Mouse (Mus musculus) heart, postnatal 10 days (tissue): Measurements from ENCODE around the gene Arid5a. TPM values are rescaled to one million over a fixed set of nuclear protein-coding genes. Genes with fewer than 3 reads are reported as not detected.

Experiments
- DNase-seq, 2 experiments: peaks; one replicate each; pipeline ENCODE4 v3.0.0; 2021
- intact Hi-C: fragments of 180-260 bp; cut with DNase I; formaldehyde crosslinking; loops from one replicate; pipeline ENCODE4 v1.15.1; 2025
- total RNA-seq, 2 experiments: library from RNA; stranded (reverse); gene quantifications; 2 replicates each; pipeline ENCODE4 v1.2.3; 2021

Arid5a gene
- total RNA-seq, 2 experiments from 2014 or later: 13.8 to 15.2 TPM

DNA sequence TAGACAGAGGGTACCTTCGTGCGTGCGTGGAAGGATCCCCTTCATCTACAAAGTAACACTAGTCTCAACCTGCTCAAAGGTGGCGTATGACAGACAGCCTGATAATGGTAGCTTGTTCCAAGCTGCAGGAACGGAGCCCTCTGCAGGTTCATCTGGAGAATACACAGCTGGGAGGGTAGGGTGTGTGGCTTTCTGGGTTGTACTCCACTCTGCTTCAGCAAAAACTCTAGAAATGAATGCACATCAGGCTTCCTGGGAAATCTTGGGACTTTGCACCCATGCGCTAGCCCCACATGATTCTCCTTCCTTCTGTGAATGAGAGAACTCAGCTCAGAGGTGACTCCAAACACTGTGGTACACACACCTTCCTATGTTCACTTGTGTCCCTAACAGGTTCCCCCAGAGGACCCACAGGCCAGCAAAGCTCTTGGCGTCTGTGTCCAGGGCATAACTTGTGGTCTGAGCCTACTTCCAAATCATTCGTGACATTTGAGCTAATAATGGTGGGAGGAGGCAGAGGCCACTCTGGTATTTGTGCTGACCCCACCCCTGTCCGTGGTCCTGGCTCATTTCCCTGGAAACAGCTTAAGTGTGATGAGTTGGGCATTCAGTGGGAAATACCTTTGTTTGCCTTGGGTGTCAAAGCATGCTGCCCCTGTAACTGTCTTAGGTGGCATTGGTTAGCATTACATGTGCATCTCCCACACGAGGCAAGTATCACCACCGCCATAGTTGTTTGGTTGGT, 14.5 kb downstream of the Arid5a start:
- no peak for DNase-seq
- intact Hi-C loops: no loop called here

- intact Hi-C loops: loop anchor here (1.0 kb wide), 1 partner anchor 173 kb away; no protein-coding TSS in a partner anchor
- no peak for DNase-seq
Measured at GRCm38 (mm10) chr1:36323076-36323475, 15.5 kb downstream of the Arid5a start.

GRCm38 (mm10) chr1:36323746-36324448, 16.4 kb downstream of the Arid5a start:
- intact Hi-C loops: loop anchor here (1.0 kb wide), 1 partner anchor 172 kb away; no protein-coding TSS in a partner anchor
- peak; percentile 68 to 69 for DNase-seq

GRCm38 (mm10) chr1:36325900-36326321, 18.4 kb downstream of the Arid5a start:
- DNase-seq: no peak
- intact Hi-C loops: no loop called here

DNA sequence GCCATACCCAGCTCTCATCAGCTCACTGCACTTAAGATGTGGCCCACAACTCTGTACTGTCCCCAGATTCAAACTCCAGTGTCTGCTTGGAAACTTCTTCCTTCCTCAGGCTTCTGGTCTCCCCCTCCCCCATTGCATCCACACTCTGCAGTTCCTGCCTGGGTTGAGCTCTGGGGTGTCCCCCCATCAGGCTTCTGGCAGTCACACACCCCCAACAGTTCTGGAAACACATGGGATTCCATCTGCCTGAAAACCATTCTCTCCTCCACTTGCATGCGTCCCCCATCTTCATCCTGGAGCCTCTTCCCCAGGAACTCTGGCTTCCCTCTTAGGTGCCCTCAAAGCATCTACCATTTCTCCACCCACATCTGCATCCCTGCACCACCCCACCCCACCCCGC, 19.3 kb downstream of the Arid5a start:
- intact Hi-C loops: no loop called here
- DNase-seq: no peak

- intact Hi-C loops: no loop called here
- DNase-seq: no peak
Measured at GRCm38 (mm10) chr1:36331743-36332142, 24.2 kb downstream of the Arid5a start.

- no peak for DNase-seq
- intact Hi-C loops: no loop called here
Measured at GRCm38 (mm10) chr1:36332955-36333887, 25.7 kb downstream of the Arid5a start.

DNA sequence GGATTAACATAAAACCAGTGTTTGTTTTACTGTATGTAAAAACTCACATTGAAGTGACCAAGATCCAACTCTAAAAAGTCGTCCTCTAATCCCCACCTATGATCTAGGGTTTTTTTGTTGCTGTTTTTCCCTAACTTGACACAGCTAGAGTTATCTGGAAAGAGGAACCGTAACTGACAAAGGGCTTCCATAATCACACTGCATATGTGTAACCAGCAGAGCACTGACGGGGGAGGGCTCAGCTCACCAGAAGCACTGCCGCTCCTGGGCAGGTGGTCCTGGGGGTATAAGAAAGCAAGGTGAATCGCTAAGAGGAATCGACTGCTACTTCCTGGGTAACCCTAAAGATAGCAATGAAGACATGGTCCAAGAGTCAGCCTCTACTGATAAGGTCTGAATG, 35.0 kb downstream of the Arid5a start:
- no peak for DNase-seq
- intact Hi-C loops: no loop called here

DNA sequence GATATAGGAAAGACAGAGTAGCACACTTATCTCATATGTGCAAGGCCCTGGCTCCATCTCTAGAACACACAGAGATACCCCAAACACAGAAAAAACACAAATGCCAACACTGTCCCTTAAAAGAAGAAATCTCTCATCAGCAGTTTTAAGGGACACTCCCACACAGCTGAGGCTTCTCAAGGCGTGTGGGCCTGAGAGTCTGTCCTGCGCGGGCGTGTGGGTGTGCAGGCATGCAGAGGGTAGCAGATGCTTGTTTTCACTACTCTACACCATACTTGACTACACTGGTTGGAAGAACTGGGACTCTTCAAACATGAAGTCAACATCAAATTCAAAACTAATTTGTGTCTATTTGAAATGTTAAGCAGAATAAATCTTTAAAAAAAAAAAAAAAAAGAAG, 44.8 kb downstream of the Arid5a start:
- DNase-seq: no peak
- intact Hi-C loops: no loop called here

- intact Hi-C loops: no loop called here
- no peak for DNase-seq
Measured at GRCm38 (mm10) chr1:36356955-36357695, 49.6 kb downstream of the Arid5a start.

DNA sequence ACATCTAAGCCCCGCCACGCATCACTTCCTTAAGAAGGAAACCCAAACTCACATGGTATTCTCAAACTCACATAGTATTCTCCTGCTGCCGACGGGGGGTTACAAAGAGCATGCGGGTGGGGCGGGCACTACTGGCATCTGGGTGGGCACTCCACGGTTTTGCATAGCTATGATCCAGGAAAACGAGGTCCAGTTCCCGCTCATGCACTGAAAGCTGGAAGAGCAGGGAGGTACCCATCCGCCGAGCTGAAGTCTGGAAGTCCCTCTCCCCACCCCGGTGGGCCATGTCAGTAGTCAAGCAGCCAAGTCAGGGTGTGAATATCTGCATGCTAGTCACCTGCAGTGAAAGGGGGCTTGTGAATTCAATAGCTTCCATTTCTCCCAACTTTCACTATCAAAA, 60.2 kb downstream of the Arid5a start:
- intact Hi-C loops: loop anchor here (2.0 to 5.0 kb wide), 2 partner anchors 103 to 125 kb away; partner anchors contain the start of gene Cnnm4
- peak in 1 of 2 experiments; percentile 4 for DNase-seq

DNA sequence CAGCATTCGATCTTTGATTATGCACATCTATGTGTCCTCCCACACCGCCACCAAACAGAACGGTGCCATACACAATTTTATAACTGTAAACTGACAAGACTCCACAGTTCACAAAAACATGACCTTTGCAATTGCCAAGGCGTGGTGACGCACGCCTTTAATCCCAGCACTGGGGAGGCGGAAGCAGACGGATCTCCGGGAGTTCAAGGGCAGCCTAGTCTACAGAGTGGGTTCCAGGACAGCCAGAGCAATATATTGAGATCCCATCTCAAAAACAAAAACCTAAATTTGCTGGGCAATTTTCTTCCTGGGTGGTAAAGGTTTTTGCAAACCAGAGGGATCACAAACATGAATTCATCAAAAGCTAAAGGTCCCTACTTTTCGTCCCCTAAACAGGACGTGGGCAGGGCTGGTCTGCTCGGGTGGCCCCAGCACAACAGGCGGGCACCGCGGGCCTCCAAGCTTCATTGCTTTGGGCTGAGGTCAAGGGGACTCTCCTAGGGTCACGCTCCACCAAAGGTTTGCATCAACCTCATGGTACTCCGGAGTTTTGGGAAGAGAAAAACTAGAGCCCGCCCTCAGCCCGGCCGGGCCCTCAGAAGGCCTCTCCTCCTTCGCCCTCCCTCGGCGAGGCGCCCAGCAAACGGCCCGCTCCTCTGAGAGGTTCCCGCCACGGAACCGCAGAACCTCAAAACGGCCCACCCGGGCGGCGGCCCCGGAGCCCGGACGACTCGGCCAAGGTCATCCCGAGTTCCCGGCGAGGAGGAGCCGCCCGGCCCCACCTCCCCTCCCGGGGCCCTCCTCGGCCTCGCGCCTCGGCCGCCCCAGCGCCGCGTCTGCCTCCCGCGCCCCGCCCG, 60.8 kb downstream of the Arid5a start:
- DNase-seq: peak; percentile 36 to 43
- intact Hi-C loops: loop anchor here (2.0 to 5.0 kb wide), 2 partner anchors 102 to 124 kb away; partner anchors contain the start of gene Cnnm4

DNA sequence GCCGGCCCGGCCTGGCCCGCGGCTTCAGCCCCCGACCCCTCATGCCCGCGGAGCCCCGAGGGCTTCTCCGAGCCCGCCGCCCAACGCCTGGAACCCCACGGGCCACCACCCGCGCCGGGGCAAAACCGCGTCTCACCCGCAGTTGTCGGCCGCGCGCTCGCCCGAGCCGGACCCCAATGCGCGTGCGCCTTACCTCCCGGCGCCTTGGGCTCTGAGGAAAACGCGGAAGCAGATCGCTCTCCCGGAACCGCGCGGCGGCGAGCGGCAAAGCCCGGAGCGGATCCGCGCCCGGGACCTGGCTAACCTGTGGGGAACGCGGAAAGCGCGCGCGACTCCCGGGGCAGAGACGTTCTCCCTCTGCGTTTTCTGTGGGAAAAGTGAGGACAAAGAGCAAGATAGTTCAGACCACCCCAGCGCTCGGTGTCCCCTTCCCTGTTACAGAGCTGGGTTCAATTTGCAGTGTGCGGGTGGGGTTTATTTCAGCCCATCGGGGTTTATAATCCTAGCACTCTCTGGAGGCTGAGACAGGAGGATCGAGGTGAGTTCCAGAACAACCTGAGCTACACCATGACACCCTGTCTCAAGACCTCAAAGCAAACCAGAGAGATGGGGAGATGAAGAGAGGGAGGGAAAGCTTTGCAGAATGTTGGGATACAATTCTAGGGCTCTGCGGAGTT, 61.6 kb downstream of the Arid5a start, which contains the start of gene Kansl3:
Kansl3 (minus strand) TSS at position 213 of the 677 bp plus-strand sequence.
- intact Hi-C loops: loop anchor here (2.0 to 5.0 kb wide), 2 partner anchors 102 to 123 kb away; partner anchors contain the start of gene Cnnm4

DNA sequence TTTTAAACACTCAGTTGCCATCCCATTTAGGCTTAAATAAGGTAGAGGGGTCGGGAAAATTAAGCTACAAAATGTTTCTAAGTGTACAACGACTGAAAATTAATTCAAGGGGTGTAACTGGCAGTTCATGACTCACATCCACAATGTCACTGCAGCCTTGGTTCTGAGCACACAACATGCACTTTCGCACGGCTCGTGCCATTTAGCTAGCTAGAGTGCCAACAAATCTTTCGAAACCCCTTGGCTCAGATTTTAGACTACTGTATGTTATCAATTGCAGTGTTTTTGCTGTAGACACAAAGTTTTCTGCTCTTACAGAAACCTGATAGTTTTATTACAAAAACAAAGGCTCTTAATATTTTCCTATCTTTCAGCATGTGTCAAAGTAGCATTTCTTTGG, 63.4 kb downstream of the Arid5a start:
- no peak for DNase-seq
- intact Hi-C loops: no loop called here

More for the DNA sequence above, 61.6 kb downstream of the Arid5a start, which contains the start of gene Kansl3:
- peak; percentile 92 to 96 for DNase-seq

DNA sequence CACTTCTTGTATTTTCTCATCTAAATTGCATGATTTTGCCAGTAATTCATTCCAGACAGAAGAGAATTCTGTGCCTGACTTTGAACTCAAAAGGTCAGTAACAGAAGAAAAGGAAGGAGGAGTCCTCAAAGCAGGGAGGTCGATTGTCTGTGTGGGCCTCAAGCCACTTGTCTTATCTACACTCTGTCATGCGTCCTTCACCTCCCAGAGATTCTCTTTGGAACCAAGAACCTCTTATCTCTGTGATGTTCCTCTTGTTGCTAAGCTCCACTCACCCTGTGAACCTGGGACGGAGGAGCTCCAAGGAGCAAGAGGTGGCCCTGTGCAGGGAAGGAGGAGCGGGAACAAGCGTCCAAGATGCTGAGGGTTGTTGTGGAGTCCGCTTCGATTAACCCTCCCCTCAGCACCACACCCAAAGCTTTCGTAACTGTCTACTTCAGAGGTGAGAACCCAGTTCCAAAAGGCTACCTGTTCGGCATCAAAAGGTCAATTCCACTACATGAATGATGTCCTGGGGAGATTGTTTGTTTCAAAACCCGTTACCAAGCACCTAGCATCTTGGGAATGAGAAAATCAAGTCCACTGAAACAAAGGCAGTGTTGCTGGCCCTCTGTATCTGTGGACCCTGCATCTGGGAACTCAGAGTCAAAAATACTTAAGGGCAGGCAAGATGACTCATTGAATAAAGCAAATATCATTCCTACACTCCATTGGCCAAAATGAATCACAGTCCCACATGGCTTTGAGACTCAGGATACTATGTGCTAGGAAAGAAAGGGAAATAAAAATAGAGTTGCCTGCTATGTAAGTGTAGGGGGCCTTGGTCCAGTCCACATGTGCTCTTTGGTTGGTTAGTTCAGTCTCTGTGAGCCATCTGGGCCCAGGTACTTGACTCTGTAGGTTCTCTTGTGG, 64.7 kb downstream of the Arid5a start, which contains the start of gene Fer1l5:
Fer1l5 (plus strand) TSS at position 358 of the 912 bp plus-strand sequence.
- intact Hi-C loops: no loop called here
- DNase-seq: no peak
